In the genomic region with DNA sequence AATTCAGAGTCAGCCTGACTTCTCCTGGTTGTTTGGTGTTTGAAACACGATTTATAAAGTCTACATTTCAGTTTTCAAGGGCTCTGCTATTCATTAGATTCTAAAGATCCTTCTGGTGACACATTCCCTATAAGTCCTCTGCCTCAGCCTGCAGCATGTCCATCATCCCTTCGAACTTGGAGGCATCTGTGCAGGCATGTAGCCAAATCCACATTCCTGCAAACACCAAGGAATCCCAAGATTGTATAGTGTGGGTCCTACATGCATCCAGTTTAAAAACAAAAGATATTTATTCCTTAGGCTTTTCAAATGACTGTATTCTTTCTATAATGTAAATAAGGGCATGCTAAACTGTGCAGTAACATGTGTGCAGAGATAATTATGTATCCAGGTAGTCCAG, we compare ENCODE assay signal across 26 mouse cellular contexts.
"Had no signal": no experiment of that assay in that cellular context is flagged by ENCODE, and none has a peak within 500 bp of the region (broad histone marks: within the 10 kb centered on the region; RNA-seq: fewer than 3 reads in every experiment).

No protein-coding gene starts in this region.

- H3K9me3 ChIP-seq: heart, embryonic 13.5 days; heart, embryonic 15.5 days; hindbrain, embryonic 13.5 days; hindbrain, embryonic 15.5 days; kidney, embryonic 15.5 days; limb, embryonic 13.5 days; limb, embryonic 15.5 days; liver, embryonic 12.5 days had no signal

- H3K27me3 ChIP-seq: heart, embryonic 13.5 days; heart, embryonic 15.5 days; hindbrain, embryonic 13.5 days; hindbrain, embryonic 15.5 days; kidney, embryonic 15.5 days; limb, embryonic 13.5 days; limb, embryonic 15.5 days; liver, embryonic 12.5 days had no signal

- H3K36me3 ChIP-seq: heart, embryonic 13.5 days; heart, embryonic 15.5 days; hindbrain, embryonic 13.5 days; hindbrain, embryonic 15.5 days; kidney, embryonic 15.5 days; limb, embryonic 13.5 days; limb, embryonic 15.5 days; liver, embryonic 12.5 days had no signal

- H3K9ac ChIP-seq: heart, embryonic 13.5 days; heart, embryonic 15.5 days; hindbrain, embryonic 13.5 days; hindbrain, embryonic 15.5 days; kidney, embryonic 15.5 days; limb, embryonic 13.5 days; limb, embryonic 15.5 days; liver, embryonic 12.5 days had no signal

- H3K27ac ChIP-seq: gastrocnemius, adult 2 months; heart, adult 2 months; heart, embryonic 13.5 days; heart, embryonic 15.5 days; hindbrain, embryonic 13.5 days; hindbrain, embryonic 15.5 days; hindbrain, postnatal 0 days; kidney, embryonic 15.5 days; kidney, postnatal 0 days; limb, embryonic 13.5 days; limb, embryonic 15.5 days; liver, embryonic 12.5 days had no signal

- DNase-seq: gastrocnemius, adult 2 months; gastrocnemius, postnatal 10 days; gastrocnemius, postnatal 25 days; heart, adult 2 months; heart, postnatal 14 days; heart, postnatal 36 days; kidney, adult 11 months; kidney, adult 2 months; kidney, adult 9 months; kidney, postnatal 14 days; kidney, postnatal 36 days; layer of hippocampus, adult 9-11 months; layer of hippocampus, postnatal 36 days; left cerebral cortex, postnatal 4 days had no signal

- H3K4me2 ChIP-seq: heart, embryonic 11.5 days; heart, embryonic 13.5 days; heart, embryonic 15.5 days; hindbrain, embryonic 13.5 days; hindbrain, embryonic 15.5 days; kidney, embryonic 15.5 days; limb, embryonic 13.5 days; limb, embryonic 15.5 days; liver, embryonic 12.5 days had no signal

- H3K4me1 ChIP-seq: hindbrain, embryonic 15.5 days; limb, embryonic 15.5 days; liver, embryonic 12.5 days had no signal

- ATAC-seq: hindbrain, postnatal 0 days; intestine, embryonic 16.5 days; liver, embryonic 12.5 days had no signal

- H3K4me3 ChIP-seq: gastrocnemius, adult 2 months; heart, adult 2 months; heart, embryonic 13.5 days; heart, embryonic 15.5 days; hindbrain, embryonic 13.5 days; hindbrain, embryonic 15.5 days; kidney, embryonic 15.5 days; limb, embryonic 13.5 days; limb, embryonic 15.5 days; liver, embryonic 12.5 days had no signal
